Mouse (Mus musculus) gastrocnemius, adult 2 months (tissue): ENCODE data around the gene Odf2. TPM values are rescaled to one million over a fixed set of nuclear protein-coding genes. Genes with fewer than 3 reads are reported as not detected.
A peak's percentile ranks its signal among the peaks of the same experiment; 100 is the strongest.

Experiments
- DNase-seq: peaks from one replicate; pipeline ENCODE4 v3.0.0; 2022
- H3K27ac ChIP-seq: fragments of 200-600 bp; 2 replicates; pipeline ENCODE4 v1.8.1; 2022; ENCODE audit warnings: mild to moderate bottlenecking
- H3K4me3 ChIP-seq: fragments of 200-600 bp; 2 replicates; pipeline ENCODE4 v1.8.1; 2022; ENCODE audit warnings: mild to moderate bottlenecking, moderate library complexity
- CTCF ChIP-seq: fragments of 200-600 bp; IDR thresholded peaks from 2 replicates; pipeline ENCODE4 v1.8.1; 2022; ENCODE audit warnings: antibody characterized with exemption, mild to moderate bottlenecking, moderate library complexity
- intact Hi-C: fragments of 180-260 bp; cut with DNase I; formaldehyde crosslinking; loops from one replicate; pipeline ENCODE4 v1.15.1; 2025
- microRNA-seq: library from miRNA; unstranded; fragments of <30 nt; microRNA quantifications from one replicate; pipeline ENCODE4 v1.2.0, GENCODE M21; 2021
- total RNA-seq, 2 experiments: library from RNA; stranded (reverse); gene quantifications; 2 replicates each; pipeline ENCODE4 v1.2.3; 2021

Odf2 gene
- total RNA-seq, 2 experiments from 2014 or later = 11.9 to 12.7 TPM

DNA sequence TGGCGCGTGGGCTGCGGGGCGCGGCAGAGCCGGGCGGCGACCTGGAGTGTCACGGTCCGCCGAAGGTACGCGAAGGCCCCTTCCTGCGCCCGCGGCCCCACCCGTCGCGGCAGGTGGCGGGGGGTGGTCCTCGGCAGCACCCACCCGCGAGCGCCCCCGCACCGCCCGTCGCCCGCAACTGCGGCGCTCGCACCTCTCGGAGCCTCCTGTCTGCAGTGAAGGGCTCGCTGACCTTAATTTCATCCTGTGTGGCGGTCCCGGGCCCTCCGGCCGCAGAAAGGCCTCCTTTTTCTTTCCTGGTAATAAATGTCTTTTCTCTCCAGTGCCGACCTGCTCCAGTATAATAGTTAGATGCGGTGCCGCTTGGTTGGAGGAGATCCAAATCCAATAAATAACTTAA, 76.9 kb downstream of the Odf2 start:
- no peak for DNase-seq
- Histone ChIP-seq H3K4me3 (peak overlapping the region; percentile 97), H3K27ac (peak overlapping the region; percentile 99)
- peak; percentile 34; the same call in 1 of the 2 replicates for TF ChIP-seq CTCF
- intact Hi-C loops = no loop called here

DNA sequence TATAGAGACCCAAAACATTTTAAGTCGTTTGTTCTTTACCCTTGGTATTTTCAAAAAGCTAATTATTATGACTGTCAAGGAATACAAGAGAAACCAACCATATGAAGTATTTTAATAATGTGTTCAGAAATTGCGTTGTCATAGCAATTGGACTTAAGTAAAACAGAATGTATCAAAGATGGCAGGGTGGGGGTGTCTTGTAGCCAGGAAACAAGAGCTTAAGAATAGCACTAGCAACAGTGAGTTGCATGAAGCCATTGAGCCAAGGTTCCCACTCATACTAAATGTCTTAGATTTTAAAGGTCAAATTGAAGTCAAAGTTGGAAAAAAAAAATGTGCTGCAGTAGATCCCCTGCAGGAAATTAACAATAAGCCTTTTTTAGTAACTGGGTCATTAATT, 77.8 kb downstream of the Odf2 start:
- DNase-seq = no peak
- H3K27ac ChIP-seq = peak overlapping the region; percentile 99
- no peak for TF ChIP-seq CTCF
- peak overlapping the region; percentile 97 for H3K4me3 ChIP-seq
- intact Hi-C loops = no loop called here

DNA sequence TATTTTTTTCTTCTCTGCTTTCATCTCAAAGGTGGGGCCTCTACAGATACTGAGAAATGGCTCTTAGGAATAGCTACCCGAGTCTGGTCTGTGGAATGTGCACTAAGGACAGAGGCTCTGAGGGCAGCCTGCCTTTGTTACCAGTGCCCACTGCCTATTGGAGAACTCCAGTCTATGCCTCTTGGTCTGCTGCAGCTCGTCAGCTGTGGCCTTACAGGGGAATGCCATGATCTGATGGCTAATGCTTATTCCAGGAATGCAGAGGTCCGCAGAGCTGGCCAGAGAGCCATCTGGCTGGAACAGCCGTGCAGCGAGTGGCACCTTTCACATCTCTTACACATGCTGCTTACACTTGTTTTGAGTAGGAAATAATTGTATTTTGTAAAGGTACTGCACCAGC, 78.7 kb downstream of the Odf2 start:
- TF ChIP-seq CTCF = no peak
- peak overlapping the region; percentile 97 for H3K4me3 ChIP-seq
- intact Hi-C loops = no loop called here
- peak overlapping the region; percentile 99; the same call in 1 of the 2 replicates for H3K27ac ChIP-seq
- no peak for DNase-seq

DNA sequence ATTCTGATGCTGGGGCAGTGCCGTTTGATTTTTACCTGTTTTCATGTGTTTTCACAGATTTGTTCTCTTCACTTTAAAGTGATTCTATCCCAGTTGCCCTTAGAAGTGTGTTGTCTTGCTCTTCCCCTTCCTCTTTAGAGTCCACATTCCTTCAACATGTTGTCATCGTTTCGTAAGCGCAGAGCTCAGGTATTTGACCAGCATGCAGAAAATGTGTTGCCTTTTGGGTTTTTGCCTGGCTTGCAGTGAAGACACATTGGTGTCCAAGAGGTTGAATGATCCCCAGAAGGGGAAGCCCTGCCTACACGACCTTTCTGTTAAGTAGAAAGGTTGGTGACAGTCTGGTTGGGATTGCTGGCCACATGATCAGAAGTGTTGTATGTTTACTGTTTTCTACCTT, 79.6 kb downstream of the Odf2 start:
- intact Hi-C loops = no loop called here
- TF ChIP-seq CTCF = no peak
- no peak for DNase-seq
- Histone ChIP-seq H3K4me3 (peak overlapping the region; percentile 97), H3K27ac (peak overlapping the region; percentile 32; the same call in 1 of the 2 replicates)

DNA sequence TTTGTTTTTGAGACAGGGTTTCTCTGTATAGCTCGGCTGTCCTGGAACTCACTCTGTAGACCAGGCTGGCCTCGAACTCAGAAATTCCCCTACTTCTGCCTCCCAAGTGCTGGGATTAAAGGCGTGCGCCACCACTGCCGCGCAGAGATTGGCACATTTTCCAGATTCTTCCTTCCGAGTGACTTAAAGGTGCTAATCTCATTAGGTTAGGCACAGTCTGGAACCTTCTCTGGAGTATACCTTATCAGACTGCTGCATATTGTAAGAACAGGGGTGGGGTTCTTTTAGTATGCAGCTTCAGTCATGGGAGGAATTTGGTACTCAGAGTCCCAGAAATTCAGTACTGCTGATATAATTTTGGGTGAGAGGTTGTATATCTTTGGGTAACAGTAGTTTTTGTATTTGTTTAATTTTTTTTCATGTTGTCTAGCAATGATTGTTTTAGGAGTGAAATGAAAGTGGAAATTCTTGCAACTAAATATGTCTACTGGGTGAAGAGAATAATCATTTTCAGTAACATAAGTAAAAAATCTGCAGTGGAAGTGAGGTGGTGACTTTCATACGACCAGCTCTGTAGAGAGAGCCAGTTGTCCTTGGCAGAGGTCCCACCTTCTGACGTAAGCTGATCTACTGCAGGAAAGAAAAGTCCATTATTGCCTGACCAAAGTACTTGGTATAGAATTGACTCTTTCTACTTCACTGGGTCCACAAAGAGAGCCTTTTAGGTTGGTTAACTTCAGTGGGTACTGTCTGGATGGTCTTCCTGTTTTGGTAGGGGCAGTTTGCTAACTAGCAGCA, 83.0 kb downstream of the Odf2 start:
- Histone ChIP-seq H3K27ac (peak overlapping the region; percentile 70), H3K4me3 (peak overlapping the region; percentile 2)
- peak; percentile 83 for DNase-seq
- TF ChIP-seq CTCF = no peak
- intact Hi-C loops = loop anchor here (10.0 kb wide), 1 partner anchor 207 kb away; no protein-coding TSS in a partner anchor

DNA sequence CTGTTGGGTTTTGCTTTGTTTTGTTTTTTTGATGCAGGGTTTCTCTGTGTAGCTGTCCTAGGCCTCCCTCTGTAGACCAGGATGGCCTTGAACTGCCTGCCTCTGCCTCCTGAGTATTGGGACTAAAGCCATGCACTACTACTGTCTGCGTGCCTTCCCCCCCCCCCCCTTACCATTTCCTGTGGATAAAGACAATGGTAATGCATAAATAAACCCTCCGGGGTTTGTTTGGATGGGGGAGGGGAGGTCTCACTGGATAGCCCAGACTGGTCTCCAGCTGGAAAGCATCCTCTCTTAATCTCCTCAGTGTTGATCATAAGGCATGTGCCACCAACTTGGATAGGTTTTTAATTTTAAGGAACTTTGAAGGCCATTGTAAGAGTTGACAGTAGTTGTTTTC, 84.5 kb downstream of the Odf2 start:
- intact Hi-C loops = loop anchor here (10.0 kb wide), 1 partner anchor 209 kb away; no protein-coding TSS in a partner anchor
- DNase-seq = no peak
- Histone ChIP-seq H3K4me3 (no peak overlapping the region), H3K27ac (peak overlapping the region; percentile 20; the same call in 1 of the 2 replicates)
- TF ChIP-seq CTCF = no peak

DNA sequence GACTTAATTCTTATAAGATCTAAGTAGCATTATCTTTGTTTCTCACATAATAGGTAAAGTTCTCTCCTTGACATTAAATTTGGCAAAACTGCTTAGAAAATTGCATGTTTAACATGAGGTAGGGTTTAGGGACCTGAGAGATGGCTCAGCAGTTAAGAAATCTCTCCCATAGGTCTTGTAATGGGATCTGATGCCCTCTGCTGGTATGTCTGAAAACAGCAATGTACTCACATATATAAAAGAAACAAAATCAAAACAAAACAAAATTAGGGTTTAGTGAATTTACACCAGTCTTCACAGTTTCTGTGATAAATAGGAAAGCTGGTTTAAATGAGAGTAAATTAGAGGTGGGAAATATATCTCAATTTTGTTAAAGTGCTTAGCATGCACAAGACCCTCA, 88.3 kb downstream of the Odf2 start:
- H3K4me3 ChIP-seq = no peak overlapping the region
- DNase-seq = no peak
- TF ChIP-seq CTCF = peak; percentile 82
- intact Hi-C loops = loop anchor here (5.0 to 10.0 kb wide), 3 partner anchors 40 to 213 kb away; partner anchors contain the start of gene Gle1
- H3K27ac ChIP-seq = no peak overlapping the region; the same call in 1 of the 2 replicates

DNA sequence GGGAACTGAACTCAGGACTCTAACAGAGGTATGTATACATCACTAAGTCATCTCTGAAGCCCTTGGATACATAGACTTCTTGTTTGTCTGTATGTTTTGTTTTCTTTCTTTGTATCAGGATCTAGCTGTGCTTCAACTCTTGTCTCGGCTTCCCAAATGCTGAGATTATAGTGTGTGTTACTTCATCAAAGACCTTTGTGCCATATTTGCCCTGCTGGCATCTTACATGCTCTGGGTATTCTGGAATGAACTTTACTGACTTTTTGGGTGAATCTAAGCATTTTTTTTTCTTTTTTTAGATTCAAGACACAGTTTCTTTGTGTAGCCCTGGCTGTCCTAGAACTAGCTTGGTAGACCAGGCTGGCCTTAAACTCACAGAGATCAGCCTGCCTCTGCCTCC, 91.6 kb downstream of the Odf2 start:
- no peak for DNase-seq
- no peak for TF ChIP-seq CTCF
- no peak overlapping the region for H3K27ac ChIP-seq
- no peak overlapping the region for H3K4me3 ChIP-seq
- intact Hi-C loops = no loop called here

Small RNA genes within 50 kb of the gene (microRNA-seq; reads per million reads assigned to microRNA genes)
- not detected for gene Mir219a-2
- gene Mir219b = not detected

Other genes starting within 250 kb of the Odf2 start
- gene Gm13420, start 137.5 kb upstream of the Odf2 start, total RNA-seq = not detected
- gene Gm13547, start 129.9 kb upstream of the Odf2 start, total RNA-seq = not detected
- 1 to 10 TPM; 7.9 to 9.7 TPM for gene Coq4, start 101.7 kb upstream of the Odf2 start, total RNA-seq
- gene Trub2, start 100.7 kb upstream of the Odf2 start, total RNA-seq = 10 to 100 TPM; 28.2 to 29.1 TPM
- gene Slc27a4, start 86.6 kb upstream of the Odf2 start, total RNA-seq = 1 to 10 TPM; 6.5 to 9.4 TPM
- 10 to 100 TPM; 29.6 to 31.3 TPM for gene Urm1, start 69.1 kb upstream of the Odf2 start, total RNA-seq
- 1 to 10 TPM; 2.2 to 4.6 TPM for gene Cercam, start 20.1 kb upstream of the Odf2 start, total RNA-seq
- 10 to 100 TPM; 23.2 to 28.3 TPM for gene Gle1, start 46.2 kb downstream of the Odf2 start, total RNA-seq
- 10 to 100 TPM; 41.8 to 62.1 TPM for gene Sptan1, start 76.3 kb downstream of the Odf2 start, total RNA-seq
- 1 to 10 TPM; 4.4 to 5.0 TPM for gene Wdr34, start 159.7 kb downstream of the Odf2 start, total RNA-seq
- gene Set, start 168.2 kb downstream of the Odf2 start, total RNA-seq = 100 to 1,000 TPM in 1 of 2 experiments, 10 to 100 TPM in 1; 93.8 to 110 TPM
- gene Pkn3, start 188.5 kb downstream of the Odf2 start, total RNA-seq = 1 to 10 TPM; 3.6 to 4.1 TPM
- gene Zdhhc12, start 204.4 kb downstream of the Odf2 start, total RNA-seq = 1 to 10 TPM; 2.0 to 3.5 TPM
- 10 to 100 TPM; 23.1 to 25.2 TPM for gene Zer1, start 235.4 kb downstream of the Odf2 start, total RNA-seq
- gene Tbc1d13, start 244.5 kb downstream of the Odf2 start, total RNA-seq = 10 to 100 TPM; 12.9 to 17.5 TPM